Comparison of ENCODE assay signal across 8 mouse cellular contexts in the genomic region with DNA sequence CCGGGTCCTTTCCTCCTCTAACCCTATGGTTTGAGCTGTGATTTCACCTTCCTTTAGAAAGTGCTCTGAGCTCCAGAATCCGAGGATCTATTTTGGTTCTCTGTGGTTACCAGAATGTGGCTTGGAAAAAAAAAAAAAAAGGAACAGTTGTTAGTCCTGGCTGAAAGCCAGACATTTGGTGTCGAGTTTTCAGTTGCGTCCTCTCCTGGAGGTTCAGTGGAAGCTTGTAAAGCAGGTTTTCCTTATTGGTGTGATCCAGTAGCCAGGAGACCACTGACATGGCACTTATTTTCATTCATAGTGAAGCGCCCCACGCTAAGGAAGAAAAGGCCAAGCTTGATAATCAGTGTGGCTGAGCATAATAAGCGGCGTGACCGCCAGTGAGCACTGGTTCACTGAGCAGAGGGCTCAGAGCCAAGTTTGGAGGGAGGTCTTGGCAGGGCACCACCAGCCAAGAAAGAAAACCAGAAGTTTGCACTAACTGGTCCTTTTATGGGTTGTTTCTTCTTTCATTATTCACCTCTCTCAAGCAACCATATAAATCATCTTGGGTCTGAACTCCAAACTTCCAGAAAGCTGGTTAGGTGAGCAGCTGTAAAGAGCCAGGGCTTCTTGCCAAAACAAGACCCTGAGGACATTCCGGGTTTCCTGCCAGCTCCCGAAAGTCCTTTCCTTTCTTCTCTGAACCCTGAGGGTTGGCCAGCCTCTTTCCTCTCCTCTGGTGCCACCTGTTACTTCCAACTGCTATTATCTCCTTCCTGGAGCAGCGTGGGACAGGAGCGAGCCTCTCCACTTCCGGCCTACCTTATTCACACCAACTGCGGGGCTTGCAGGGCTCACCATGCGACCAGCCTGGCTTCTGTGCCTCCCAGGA.
A peak's percentile ranks its signal among the peaks of the same experiment; 100 is the strongest.
DNase-seq lines count a peak whose midpoint lies in the region; ATAC-seq and TF ChIP-seq lines count a peak whose summit lies in the region.
"Had no signal": no experiment of that assay in that cellular context is flagged by ENCODE, and none has a peak within 500 bp of the region (broad histone marks: within the 10 kb centered on the region; RNA-seq: fewer than 3 reads in every experiment).

No protein-coding gene starts in this region.

- DNase-seq in heart, adult 2 months: peak; percentile 50 to 63
- peak; percentile 91 for DNase-seq in kidney, adult 11 months
- peak; percentile 60 to 65 for DNase-seq in left cerebral cortex, postnatal 10 days (ENCODE audit: extremely low spot score in 1 of 2, low spot score in 2 of 2)
- DNase-seq in midbrain, postnatal 0 days (ENCODE audit: low spot score): peak; percentile 91
- DNase-seq in urinary bladder, postnatal 36 days (ENCODE audit: low spot score in 2 of 2): peak; percentile 11 to 51
- DNase-seq: liver, embryonic 13.5 days had no signal

- no peak for TF ChIP-seq CTCF in bone marrow macrophage, adult 2 months (IDR thresholded peaks at IDR 0.05; ENCODE audit: low read depth, low read length)
- TF ChIP-seq CTCF in heart, adult 2 months (IDR thresholded peaks at IDR 0.05): peak; percentile 33; the same call in 1 of the 2 replicates
- TF ChIP-seq CTCF in midbrain, postnatal 0 days (IDR thresholded peaks at IDR 0.05): peak; percentile 29; the same call in 1 of the 2 replicates

- H3K9ac ChIP-seq in embryonic facial prominence, embryonic 13.5 days: no peak overlapping the region
- no peak overlapping the region for H3K9ac ChIP-seq in heart, adult 2 months (ENCODE audit: low read depth, low read length)
- no peak overlapping the region for H3K9ac ChIP-seq in midbrain, postnatal 0 days (replicated peaks; ENCODE audit: low read length, poor library complexity, severe bottlenecking)
- H3K9ac ChIP-seq: liver, embryonic 13.5 days had no signal

- H3K27me3 ChIP-seq in embryonic facial prominence, embryonic 13.5 days: 0 out of 2 replicates have a peak, but pooled peaks cover 3% of the 10 kb centered on the region
- no peaks in the 10 kb centered on the region; the same call in 1 of the 2 replicates for H3K27me3 ChIP-seq in heart, adult 2 months (ENCODE audit: control insufficient read depth, insufficient read depth, low read length)
- no peaks in the 10 kb centered on the region for H3K27me3 ChIP-seq in midbrain, postnatal 0 days (ENCODE audit: insufficient read depth, low read length)
- H3K27me3 ChIP-seq: liver, embryonic 13.5 days had no signal

- H3K4me1 ChIP-seq in bone marrow macrophage, adult 2 months (ENCODE audit: control insufficient read depth, insufficient read depth, low read length): peaks cover 8% of the 10 kb centered on the region
- peaks cover 9% of the 10 kb centered on the region for H3K4me1 ChIP-seq in embryonic facial prominence, embryonic 13.5 days
- H3K4me1 ChIP-seq in heart, adult 2 months (ENCODE audit: control insufficient read depth, insufficient read depth, low read length): peaks cover 5% of the 10 kb centered on the region
- H3K4me1 ChIP-seq in midbrain, postnatal 0 days (ENCODE audit: insufficient read depth, low read length): no peaks in the 10 kb centered on the region
- H3K4me1 ChIP-seq: liver, embryonic 13.5 days had no signal

- WGBS in embryonic facial prominence, embryonic 13.5 days: 36% methylated on average over 16 of the region's 16 CpGs
- 7% methylated on average over 16 of the region's 16 CpGs for WGBS in heart, adult 2 months
- 28% methylated on average over 16 of the region's 16 CpGs for WGBS in midbrain, postnatal 0 days

- H3K4me3 ChIP-seq in bone marrow macrophage, adult 2 months (ENCODE audit: insufficient read depth, low read length): peak overlapping the region; percentile 36
- H3K4me3 ChIP-seq in embryonic facial prominence, embryonic 13.5 days: no peak overlapping the region
- H3K4me3 ChIP-seq in heart, adult 2 months: peak overlapping the region; percentile 11; the same call in 1 of the 2 replicates
- H3K4me3 ChIP-seq in midbrain, postnatal 0 days (ENCODE audit: low read depth, low read length): no peak overlapping the region
- H3K4me3 ChIP-seq: liver, embryonic 13.5 days had no signal

- ATAC-seq in embryonic facial prominence, embryonic 13.5 days (ENCODE audit: insufficient number of reproducible peaks, insufficient read depth, low FRiP score, low TSS enrichment, low read depth): peak; percentile 81
- peak; percentile 60 for ATAC-seq in midbrain, postnatal 0 days (ENCODE audit: low FRiP score)

- TF ChIP-seq POLR2A in bone marrow macrophage, adult 2 months (IDR thresholded peaks at IDR 0.05; ENCODE audit: borderline replicate concordance, low read depth, low read length): no peak
- TF ChIP-seq POLR2A in heart, adult 2 months (IDR thresholded peaks at IDR 0.05; ENCODE audit: insufficient read depth, low read depth, low read length): no peak

- TF ChIP-seq EP300 in heart, adult 2 months (IDR thresholded peaks at IDR 0.05; ENCODE audit: insufficient read depth, low read depth, low read length): no peak

- no peaks in the 10 kb centered on the region for H3K36me3 ChIP-seq in embryonic facial prominence, embryonic 13.5 days
- no peaks in the 10 kb centered on the region for H3K36me3 ChIP-seq in heart, adult 2 months (ENCODE audit: control insufficient read depth, insufficient read depth, low read length)
- no peaks in the 10 kb centered on the region for H3K36me3 ChIP-seq in midbrain, postnatal 0 days (ENCODE audit: insufficient read depth, low read length)
- H3K36me3 ChIP-seq: liver, embryonic 13.5 days had no signal

- no peaks in the 10 kb centered on the region for H3K9me3 ChIP-seq in embryonic facial prominence, embryonic 13.5 days
- H3K9me3 ChIP-seq in midbrain, postnatal 0 days (ENCODE audit: low read length): no peaks in the 10 kb centered on the region
- H3K9me3 ChIP-seq: liver, embryonic 13.5 days had no signal

- H3K79me2 ChIP-seq in heart, adult 2 months (replicated peaks; ENCODE audit: control insufficient read depth, insufficient read depth, low read length): no peaks in the 10 kb centered on the region

- peak overlapping the region; percentile 41 for H3K27ac ChIP-seq in bone marrow macrophage, adult 2 months (ENCODE audit: insufficient read depth, low read depth, low read length)
- peak overlapping the region; percentile 13; the same call in 1 of the 2 replicates for H3K27ac ChIP-seq in embryonic facial prominence, embryonic 13.5 days
- H3K27ac ChIP-seq in heart, adult 2 months: no peak overlapping the region
- peak overlapping the region; percentile 3; the same call in 1 of the 2 replicates for H3K27ac ChIP-seq in midbrain, postnatal 0 days (ENCODE audit: low read depth, low read length)
- H3K27ac ChIP-seq: liver, embryonic 13.5 days had no signal

- H3K4me2 ChIP-seq in embryonic facial prominence, embryonic 13.5 days: peak overlapping the region; percentile 35
- H3K4me2 ChIP-seq in midbrain, postnatal 0 days (ENCODE audit: low read depth, low read length, poor library complexity, severe bottlenecking): peak overlapping the region; percentile 12; the same call in 1 of the 2 replicates
- H3K4me2 ChIP-seq: liver, embryonic 13.5 days had no signal

- intact Hi-C loops in heart, adult 2 months (cut with DNase I): no loop called here
- intact Hi-C loops in left cerebral cortex, postnatal 10 days (cut with DNase I): no loop called here

Comparison
In these comparisons a context has a peak if more than half of its experiments do, and no peak if none do; other contexts are left out.
1. H3K4me3 ChIP-seq: peak in bone marrow macrophage, adult 2 months (single experiment) and heart, adult 2 months (single experiment); none in embryonic facial prominence, embryonic 13.5 days (single experiment) and midbrain, postnatal 0 days (single experiment).
2. DNase-seq: peak in every context shown above with its lines; median percentile 91 in kidney, adult 11 months; 91 in midbrain, postnatal 0 days; 62 in left cerebral cortex, postnatal 10 days; 56 in heart, adult 2 months; 31 in urinary bladder, postnatal 36 days.